Mouse (Mus musculus): ENCODE data around the gene Smc6.

- TF ChIP-seq CTCF (IDR thresholded peaks at IDR 0.05; ENCODE audit: borderline replicate concordance, extremely low read depth, insufficient read depth, insufficient read length) (no peak), POLR2A (IDR thresholded peaks at IDR 0.05; ENCODE audit: borderline replicate concordance, extremely low read depth, insufficient read depth, insufficient read length, poor library complexity, severe bottlenecking) (no peak)
Measured at GRCm38 (mm10) chr12:11267030-11267429, 1.3 kb downstream of the Smc6 start.

All from brain, embryonic 14.5 days (tissue).